Mouse (Mus musculus) adrenal gland, postnatal 0 days (tissue): Measurements from ENCODE around the gene Cox8b. TPM values are rescaled to one million over a fixed set of nuclear protein-coding genes. Genes with fewer than 3 reads are reported as not detected.

Experiments used
- polyA plus RNA-seq: library from polyadenylated mRNA; unstranded; fragments of >200 nt; fragmentation: Nextera tagmentation; extraction: Ambion mirVana; gene quantifications from 2 replicates; pipeline ENCODE4 v1.2.1, GENCODE M21; 2015

Gene Cox8b
- polyA plus RNA-seq = 9.3 and 12.2 TPM in 2 replicates

GRCm38 (mm10) chr7:140900220-140900619, at the start of gene Cox8b:
Gene Cox8b (minus strand): TSS chr7:140900446.

GRCm38 (mm10) chr7:140941222-140942051, 41.2 kb upstream of the Cox8b start, which contains the start of gene Pgghg:
Gene Pgghg (plus strand): TSS chr7:140941391.

GRCm38 (mm10) chr7:140920418-140921029, 20.3 kb upstream of the Cox8b start, which contains the start of gene Nlrp6:
Gene Nlrp6 (plus strand): TSS chr7:140920902.

GRCm38 (mm10) chr7:140881696-140882468, 18.4 kb downstream of the Cox8b start, which contains the start of the genes Psmd13 and Sirt3:
Gene Psmd13 (plus strand): TSS chr7:140881968.
Gene Sirt3 (minus strand): TSS chr7:140882309.

GRCm38 (mm10) chr7:140857550-140858505, 42.4 kb downstream of the Cox8b start, which contains the start of gene Bet1l:
Gene Bet1l (minus strand): TSS chr7:140857577.

GRCm38 (mm10) chr7:140856785-140857549, 43.3 kb downstream of the Cox8b start, which contains the start of gene Ric8a:
Gene Ric8a (plus strand): TSS chr7:140856957.

GRCm38 (mm10) chr7:140855860-140856784, 44.1 kb downstream of the Cox8b start, which contains the start of gene Gm45785:
Gene Gm45785 (minus strand): TSS chr7:140856331.

Other genes starting within 250 kb of the Cox8b start
- not detected in 2 replicates for gene Olfr539, start 240.5 kb downstream of the Cox8b start, polyA plus RNA-seq
- gene Olfr45, start 218.5 kb downstream of the Cox8b start, polyA plus RNA-seq = not detected in 2 replicates
- gene Olfr541, start 203.2 kb downstream of the Cox8b start, polyA plus RNA-seq = not detected in 2 replicates
- gene Cyp2e1, start 136.7 kb downstream of the Cox8b start, polyA plus RNA-seq = 12.7 and 27.0 TPM in 2 replicates
- gene Syce1, start 112.6 kb downstream of the Cox8b start, polyA plus RNA-seq = 0.12 and 0.17 TPM in 2 replicates
- 5.0 and 6.4 TPM in 2 replicates for gene Zfp941, start 78.3 kb downstream of the Cox8b start, polyA plus RNA-seq
- gene Urah, start 65.4 kb downstream of the Cox8b start, polyA plus RNA-seq = 7.2 and 14.5 TPM in 2 replicates
- 0.52 TPM in 1 of 2 replicates, not detected in the other for gene Scgb1c1, start 54.9 kb downstream of the Cox8b start, polyA plus RNA-seq
- 0.22 and 0.55 TPM in 2 replicates for gene Odf3, start 52.6 kb downstream of the Cox8b start, polyA plus RNA-seq
- gene Gm45785, start 44.1 kb downstream of the Cox8b start, polyA plus RNA-seq = 0.25 TPM in 1 of 2 replicates, not detected in the other
- gene Ric8a, start 43.5 kb downstream of the Cox8b start, polyA plus RNA-seq = 62.1 and 64.0 TPM in 2 replicates
- gene Bet1l, start 42.9 kb downstream of the Cox8b start, polyA plus RNA-seq = 82.4 and 86.6 TPM in 2 replicates
- 197 and 202 TPM in 2 replicates for gene Psmd13, start 18.5 kb downstream of the Cox8b start, polyA plus RNA-seq
- gene Sirt3, start 18.1 kb downstream of the Cox8b start, polyA plus RNA-seq = 41.8 and 43.2 TPM in 2 replicates
- gene Nlrp6, start 20.5 kb upstream of the Cox8b start, polyA plus RNA-seq = 2.6 and 3.3 TPM in 2 replicates
- 19.7 and 28.7 TPM in 2 replicates for gene Pgghg, start 40.9 kb upstream of the Cox8b start, polyA plus RNA-seq
- gene Ifitm5, start 49.8 kb upstream of the Cox8b start, polyA plus RNA-seq = 1.3 and 2.1 TPM in 2 replicates
- gene Gm45717, start 55.5 kb upstream of the Cox8b start, polyA plus RNA-seq = 0.72 and 0.97 TPM in 2 replicates
- gene Ifitm2, start 55.5 kb upstream of the Cox8b start, polyA plus RNA-seq = 1,477 and 1,600 TPM in 2 replicates
- gene Ifitm1, start 66.8 kb upstream of the Cox8b start, polyA plus RNA-seq = 61.4 and 162 TPM in 2 replicates
- gene Ifitm3, start 110.3 kb upstream of the Cox8b start, polyA plus RNA-seq = 482 and 553 TPM in 2 replicates
- gene Ifitm6, start 117.5 kb upstream of the Cox8b start, polyA plus RNA-seq = 4.0 and 7.5 TPM in 2 replicates
- not detected in 2 replicates for gene Gm17387, start 128.7 kb upstream of the Cox8b start, polyA plus RNA-seq
- 5.1 and 7.9 TPM in 2 replicates for gene B4galnt4, start 160.7 kb upstream of the Cox8b start, polyA plus RNA-seq
- gene Pkp3, start 177.8 kb upstream of the Cox8b start, polyA plus RNA-seq = 1.1 and 2.5 TPM in 2 replicates
- gene Sigirr, start 200.1 kb upstream of the Cox8b start, polyA plus RNA-seq = 2.7 and 4.5 TPM in 2 replicates
- gene Ano9, start 217.4 kb upstream of the Cox8b start, polyA plus RNA-seq = 0.66 and 1.0 TPM in 2 replicates
- gene Ptdss2, start 221.9 kb upstream of the Cox8b start, polyA plus RNA-seq = 40.8 and 60.7 TPM in 2 replicates